Comparison of ENCODE assay signal across 27 mouse cellular contexts in genomic region chr13:41325346-41325745, GRCm38 (mm10). TPM values are rescaled to one million over a fixed set of nuclear protein-coding genes. Genes with fewer than 3 reads are reported as not detected.
DNase-seq lines count a peak whose midpoint lies in the region; ATAC-seq and TF ChIP-seq lines count a peak whose summit lies in the region.
"Had no signal": no experiment of that assay in that cellular context is flagged by ENCODE, and none has a peak within 500 bp of the region (broad histone marks: within the 10 kb centered on the region; RNA-seq: fewer than 3 reads in every experiment).

No protein-coding gene starts in this region.

- TF ChIP-seq CTCF in forebrain, postnatal 0 days (IDR thresholded peaks at IDR 0.05; ENCODE audit: low read depth) = no peak

- DNase-seq in forebrain, postnatal 0 days = no peak
- DNase-seq in heart, adult 11 months = peak; percentile 61
- peak; percentile 66 for DNase-seq in midbrain, embryonic 11.5 days (ENCODE audit: low spot score, missing footprints)
- DNase-seq: adrenal gland, adult 2 months; adrenal gland, adult 8-10 months; adrenal gland, postnatal 10 days; adrenal gland, postnatal 14 days; adrenal gland, postnatal 25 days; adrenal gland, postnatal 36 days; B cell, adult 2 months; cerebellum, adult 11 months; cerebellum, adult 11-12 months; cerebellum, adult 18-20 months had no signal

- WGBS in forebrain, postnatal 0 days = 79% methylated on average over 4 of the region's 4 CpGs
- WGBS in forebrain, embryonic 15.5 days = 86% methylated on average over 4 of the region's 4 CpGs
- 81% methylated on average over 4 of the region's 4 CpGs for WGBS in heart, embryonic 12.5 days
- WGBS in midbrain, embryonic 11.5 days = 94% methylated on average over 4 of the region's 4 CpGs
- 80% methylated on average over 4 of the region's 4 CpGs for WGBS in midbrain, embryonic 16.5 days

- no peak overlapping the region for H3K27ac ChIP-seq in forebrain, postnatal 0 days (ENCODE audit: low read depth, low read length)
- no peak overlapping the region for H3K27ac ChIP-seq in forebrain, embryonic 15.5 days (replicated peaks)
- no peak overlapping the region for H3K27ac ChIP-seq in heart, embryonic 12.5 days (ENCODE audit: poor library complexity, severe bottlenecking)
- no peak overlapping the region for H3K27ac ChIP-seq in midbrain, embryonic 11.5 days (ENCODE audit: low read depth, low read length)
- no peak overlapping the region for H3K27ac ChIP-seq in midbrain, embryonic 16.5 days (ENCODE audit: low read length)

- H3K4me3 ChIP-seq in forebrain, postnatal 0 days (ENCODE audit: low read depth, low read length) = no peak overlapping the region
- H3K4me3 ChIP-seq in forebrain, embryonic 15.5 days = no peak overlapping the region
- no peak overlapping the region for H3K4me3 ChIP-seq in heart, embryonic 12.5 days
- H3K4me3 ChIP-seq in midbrain, embryonic 11.5 days (ENCODE audit: low read depth, low read length) = no peak overlapping the region
- no peak overlapping the region for H3K4me3 ChIP-seq in midbrain, embryonic 16.5 days (ENCODE audit: low read depth, low read length)

- no peak overlapping the region for H3K9ac ChIP-seq in forebrain, postnatal 0 days
- H3K9ac ChIP-seq in forebrain, embryonic 15.5 days (replicated peaks) = no peak overlapping the region
- H3K9ac ChIP-seq in heart, embryonic 12.5 days = no peak overlapping the region
- H3K9ac ChIP-seq in midbrain, embryonic 11.5 days (ENCODE audit: low read length) = no peak overlapping the region
- H3K9ac ChIP-seq in midbrain, embryonic 16.5 days (ENCODE audit: low read depth, low read length) = no peak overlapping the region

- peak; percentile 60; the same call in 1 of the 2 replicates for ATAC-seq in forebrain, postnatal 0 days
- ATAC-seq in forebrain, embryonic 15.5 days (replicated peaks) = no peak
- ATAC-seq in heart, embryonic 12.5 days (ENCODE audit: insufficient number of reproducible peaks, low FRiP score) = no peak
- ATAC-seq in midbrain, embryonic 11.5 days (ENCODE audit: low FRiP score) = no peak
- no peak for ATAC-seq in midbrain, embryonic 16.5 days
- ATAC-seq: activated CD4-positive, CD25-positive, alpha-beta regulatory T cell, adult 4 months; CD4-positive, CD25-positive, alpha-beta regulatory T cell, adult 4 months; Patski had no signal

- no peak overlapping the region for H3K4me2 ChIP-seq in forebrain, postnatal 0 days (ENCODE audit: low read depth)
- no peak overlapping the region for H3K4me2 ChIP-seq in forebrain, embryonic 15.5 days (replicated peaks)
- no peak overlapping the region for H3K4me2 ChIP-seq in heart, embryonic 12.5 days
- no peak overlapping the region for H3K4me2 ChIP-seq in midbrain, embryonic 11.5 days
- no peak overlapping the region for H3K4me2 ChIP-seq in midbrain, embryonic 16.5 days (ENCODE audit: low read length)

- H3K4me1 ChIP-seq in forebrain, postnatal 0 days (ENCODE audit: insufficient read depth) = peaks cover 3% of the 10 kb centered on the region; the same call in 1 of the 2 replicates
- H3K4me1 ChIP-seq in forebrain, embryonic 15.5 days = peaks cover 23% of the 10 kb centered on the region
- peaks cover 11% of the 10 kb centered on the region for H3K4me1 ChIP-seq in heart, embryonic 12.5 days (replicated peaks)
- H3K4me1 ChIP-seq in midbrain, embryonic 11.5 days (ENCODE audit: control insufficient read depth, insufficient read depth, low read length) = peaks cover 4% of the 10 kb centered on the region
- H3K4me1 ChIP-seq in midbrain, embryonic 16.5 days (ENCODE audit: control insufficient read depth, insufficient read depth, low read length) = peaks cover 5% of the 10 kb centered on the region; the same call in 1 of the 2 replicates

- H3K9me3 ChIP-seq in forebrain, postnatal 0 days (ENCODE audit: low read length) = no peaks in the 10 kb centered on the region
- no peaks in the 10 kb centered on the region for H3K9me3 ChIP-seq in forebrain, embryonic 15.5 days
- no peaks in the 10 kb centered on the region for H3K9me3 ChIP-seq in heart, embryonic 12.5 days (replicated peaks)
- no peaks in the 10 kb centered on the region for H3K9me3 ChIP-seq in midbrain, embryonic 11.5 days (ENCODE audit: control insufficient read depth, low read length)
- H3K9me3 ChIP-seq in midbrain, embryonic 16.5 days (replicated peaks; ENCODE audit: control insufficient read depth, low read length, poor library complexity, severe bottlenecking) = no peaks in the 10 kb centered on the region
- H3K9me3 ChIP-seq: G1E had no signal

- H3K36me3 ChIP-seq in forebrain, postnatal 0 days (ENCODE audit: insufficient read depth) = peaks cover 3% of the 10 kb centered on the region; the same call in 1 of the 2 replicates
- H3K36me3 ChIP-seq in forebrain, embryonic 15.5 days = no peaks in the 10 kb centered on the region
- H3K36me3 ChIP-seq in heart, embryonic 12.5 days = peaks cover 26% of the 10 kb centered on the region; the same call in 1 of the 2 replicates
- H3K36me3 ChIP-seq in midbrain, embryonic 11.5 days (ENCODE audit: control insufficient read depth, insufficient read depth, low read length) = no peaks in the 10 kb centered on the region
- H3K36me3 ChIP-seq in midbrain, embryonic 16.5 days (ENCODE audit: control insufficient read depth, insufficient read depth, low read length) = no peaks in the 10 kb centered on the region
- H3K36me3 ChIP-seq: G1E had no signal

- H3K27me3 ChIP-seq in forebrain, postnatal 0 days (ENCODE audit: insufficient read depth, low read length) = no peaks in the 10 kb centered on the region
- H3K27me3 ChIP-seq in forebrain, embryonic 15.5 days = no peaks in the 10 kb centered on the region
- H3K27me3 ChIP-seq in heart, embryonic 12.5 days (replicated peaks) = no peaks in the 10 kb centered on the region
- no peaks in the 10 kb centered on the region for H3K27me3 ChIP-seq in midbrain, embryonic 11.5 days (ENCODE audit: control insufficient read depth, insufficient read depth, low read length)
- no peaks in the 10 kb centered on the region for H3K27me3 ChIP-seq in midbrain, embryonic 16.5 days (ENCODE audit: control insufficient read depth, insufficient read depth, low read depth, low read length)
- H3K27me3 ChIP-seq: CH12.LX, Patski had no signal

RNA-seq across cellular contexts. Expression of gene Gm17364, which starts 51.6 kb away (rescaled TPM):
- total RNA-seq in forebrain, postnatal 0 days (2014; rRNA removed) = not detected in 2 replicates
- polyA plus RNA-seq in forebrain, postnatal 0 days (2015; fragmentation: Nextera tagmentation; extraction: Ambion mirVana) = not detected in 2 replicates
- polyA plus RNA-seq in forebrain, embryonic 15.5 days (2015; fragmentation: Nextera tagmentation; extraction: Ambion mirVana) = not detected in 2 replicates
- not detected in 2 replicates for polyA plus RNA-seq in heart, embryonic 12.5 days (2016; fragmentation: Nextera tagmentation; extraction: Ambion mirVana)
- polyA plus RNA-seq in midbrain, embryonic 11.5 days (2014; fragmentation: Nextera tagmentation; extraction: Ambion mirVana) = not detected in 2 replicates
- not detected in 2 replicates for polyA plus RNA-seq in midbrain, embryonic 16.5 days (2015; fragmentation: Nextera tagmentation; extraction: Ambion mirVana)
- total RNA-seq: adrenal gland, adult 18-20 months; adrenal gland, adult 2 months; adrenal gland, adult 8-10 months; adrenal gland, postnatal 10 days; adrenal gland, postnatal 14 days; adrenal gland, postnatal 25 days; adrenal gland, postnatal 36 days; adrenal gland, postnatal 4 days; CH12.LX; ES-E14; G1E; MEL had no signal
- polyA plus RNA-seq: activated CD4-positive, CD25-positive, alpha-beta regulatory T cell, adult 4 months; adrenal gland, adult 2 months; brain, embryonic 14.5 days; C2C12; CD4-positive, CD25-positive, alpha-beta regulatory T cell, adult 4 months; G1E; Patski had no signal
